Mouse (Mus musculus) heart, adult 9 months (tissue): ENCODE results near the gene Traf7.

Source experiments
- DNase-seq, 2 experiments: peaks; one replicate each; pipeline ENCODE4 v3.0.0; 2022; ENCODE audit warnings: low spot score in 2 of 2

Gene Traf7

DNA sequence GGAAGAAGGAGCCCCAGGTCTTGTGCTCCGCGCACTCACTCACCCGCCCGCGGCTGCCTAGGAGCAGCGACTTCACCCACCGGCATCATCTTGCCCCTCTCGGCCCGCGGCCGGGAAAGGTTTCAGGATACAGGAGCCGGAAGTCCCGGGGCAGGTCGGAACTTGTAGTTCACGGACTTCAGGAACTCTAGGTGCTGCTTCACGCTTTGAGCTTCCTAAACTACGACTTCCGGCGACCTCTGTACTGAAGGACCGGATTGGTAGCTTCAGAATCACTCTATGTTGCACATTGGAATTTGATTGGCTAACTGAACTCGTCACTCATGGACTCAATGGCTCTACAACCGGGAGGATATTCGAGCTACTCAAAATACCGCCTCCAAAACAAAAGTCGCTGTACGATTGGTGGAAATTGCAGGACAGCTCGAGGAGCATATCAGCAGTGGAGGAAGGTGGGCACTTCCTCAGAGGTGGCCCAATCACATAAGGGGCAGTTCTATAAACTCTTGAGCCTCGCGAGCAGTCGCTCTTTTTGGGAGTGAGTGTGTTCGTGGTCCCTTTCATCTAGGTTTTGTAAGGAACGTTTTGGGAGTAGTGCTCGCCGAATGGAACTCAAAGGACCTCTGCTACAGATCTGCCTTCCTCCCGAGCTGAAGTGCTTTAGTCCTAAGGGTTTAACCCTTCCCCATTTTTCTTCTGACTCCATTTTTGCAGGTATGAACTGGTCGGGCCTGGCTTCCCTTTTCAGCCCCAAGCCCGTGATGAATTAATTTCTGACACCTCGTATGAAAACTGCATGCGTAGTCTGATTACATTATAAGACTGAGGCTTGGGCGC, at the start of gene Traf7:
Gene Traf7 (minus strand): TSS at position 216 of the 837 bp plus-strand sequence.
- DNase-seq, result peak; percentile 99 to 100

DNA sequence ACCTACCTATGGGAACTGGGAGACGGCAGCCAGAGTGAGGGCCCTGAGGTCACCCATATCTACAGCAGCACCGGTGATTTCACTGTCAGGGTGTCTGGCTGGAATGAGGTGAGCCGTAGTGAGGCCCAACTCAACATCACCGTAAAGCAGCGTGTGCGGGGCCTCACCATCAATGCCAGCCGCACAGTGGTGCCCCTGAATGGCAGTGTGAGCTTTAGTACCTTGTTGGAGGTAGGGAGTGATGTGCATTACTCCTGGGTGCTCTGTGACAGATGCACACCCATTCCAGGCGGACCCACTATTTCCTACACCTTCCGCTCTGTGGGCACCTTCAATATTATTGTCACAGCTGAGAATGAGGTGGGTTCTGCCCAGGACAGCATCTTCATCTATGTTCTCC, 46.1 kb upstream of the Traf7 start:
- DNase-seq, result no peak

DNA sequence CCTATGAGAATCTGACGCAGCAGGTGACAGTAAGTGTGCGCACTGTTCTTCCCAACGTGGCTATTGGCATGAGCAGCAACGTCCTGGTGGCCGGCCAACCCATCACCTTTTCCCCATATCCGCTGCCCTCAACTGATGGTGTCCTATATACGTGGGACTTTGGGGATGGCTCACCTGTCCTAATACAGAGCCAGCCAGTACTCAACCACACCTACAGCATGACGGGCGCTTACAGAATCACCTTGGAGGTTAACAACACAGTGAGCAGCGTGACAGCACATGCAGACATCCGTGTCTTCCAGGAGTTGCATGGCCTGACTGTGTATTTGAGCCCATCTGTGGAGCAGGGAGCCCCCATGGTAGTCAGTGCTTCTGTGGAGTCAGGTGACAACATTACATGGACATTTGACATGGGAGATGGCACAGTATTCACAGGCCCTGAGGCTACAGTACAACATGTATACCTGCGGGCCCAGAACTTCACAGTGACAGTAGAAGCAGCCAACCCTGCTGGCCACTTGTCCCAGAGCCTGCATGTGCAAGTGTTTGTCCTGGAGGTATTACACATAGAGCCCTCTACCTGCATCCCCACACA, 45.0 kb upstream of the Traf7 start:
- no peak for DNase-seq

DNA sequence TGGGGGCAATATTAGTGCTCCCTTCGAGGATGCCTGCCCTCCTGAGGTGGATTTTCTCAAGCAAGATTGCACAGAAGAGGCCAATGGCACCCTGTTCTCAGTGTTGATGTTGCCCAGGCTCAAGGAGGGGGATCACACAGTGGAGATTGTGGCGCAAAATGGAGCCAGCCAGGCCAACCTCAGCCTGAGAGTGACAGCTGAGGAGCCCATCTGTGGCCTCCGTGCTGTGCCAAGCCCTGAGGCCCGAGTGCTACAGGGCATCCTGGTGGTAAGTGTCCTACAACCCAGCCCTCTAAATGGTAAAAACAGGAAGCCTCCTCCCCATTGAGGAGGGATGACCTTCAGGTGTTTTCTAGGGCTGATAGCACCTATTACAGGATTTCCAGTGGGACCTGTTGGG, 42.1 kb upstream of the Traf7 start:
- DNase-seq, result no peak

DNA sequence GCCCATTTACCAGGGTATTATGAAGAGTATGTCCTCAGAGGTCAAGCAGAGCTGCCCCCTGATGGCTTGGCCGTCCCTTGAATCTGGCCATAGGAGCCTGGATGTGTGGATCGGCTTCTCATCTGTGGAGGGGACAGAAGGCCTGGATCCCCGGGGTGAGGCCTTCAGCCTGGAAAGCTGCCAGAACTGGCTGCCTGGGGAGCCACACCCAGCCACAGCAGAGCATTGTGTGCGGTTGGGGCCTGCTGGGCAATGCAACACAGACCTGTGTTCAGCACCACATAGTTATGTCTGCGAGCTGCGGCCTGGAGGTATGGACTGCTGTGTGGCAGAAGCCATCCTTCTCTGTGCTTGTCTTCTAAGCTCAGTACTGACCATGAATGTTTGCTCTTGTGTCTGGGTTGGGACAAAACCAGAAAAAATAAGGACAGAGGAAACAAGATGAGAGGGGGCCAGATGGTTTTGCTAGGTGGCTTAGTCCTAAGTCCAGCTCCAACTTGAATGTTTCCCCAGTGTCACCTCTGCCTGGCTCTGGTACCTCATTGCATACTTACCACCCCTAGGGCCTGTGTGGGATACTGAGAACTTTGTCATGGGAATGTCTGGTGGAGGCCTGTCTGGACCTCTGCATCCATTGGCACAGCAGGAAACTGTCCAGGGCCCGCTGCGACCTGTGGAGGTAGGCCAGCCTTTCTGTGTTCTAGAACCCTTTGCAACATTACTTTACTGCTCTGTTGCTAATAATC, 39.5 kb upstream of the Traf7 start:
- peak; percentile 60 to 61 for DNase-seq

DNA sequence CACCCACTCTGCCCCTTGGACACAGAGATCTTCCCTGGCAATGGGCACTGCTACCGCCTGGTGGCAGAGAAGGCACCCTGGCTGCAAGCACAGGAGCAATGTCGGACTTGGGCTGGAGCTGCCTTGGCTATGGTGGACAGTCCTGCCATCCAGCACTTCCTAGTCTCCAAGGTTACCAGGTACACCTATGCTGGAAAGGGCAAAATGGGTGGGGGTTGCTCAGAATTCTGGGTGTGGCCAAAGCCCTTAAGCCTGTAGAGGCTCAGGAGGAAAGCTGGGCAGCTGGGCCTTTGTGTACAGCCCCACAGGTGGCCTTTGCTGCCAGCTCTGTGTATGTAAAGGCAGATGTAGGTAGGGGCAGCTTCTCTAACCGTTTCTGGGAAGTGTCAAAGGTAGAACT, 38.1 kb upstream of the Traf7 start:
- no peak for DNase-seq

DNA sequence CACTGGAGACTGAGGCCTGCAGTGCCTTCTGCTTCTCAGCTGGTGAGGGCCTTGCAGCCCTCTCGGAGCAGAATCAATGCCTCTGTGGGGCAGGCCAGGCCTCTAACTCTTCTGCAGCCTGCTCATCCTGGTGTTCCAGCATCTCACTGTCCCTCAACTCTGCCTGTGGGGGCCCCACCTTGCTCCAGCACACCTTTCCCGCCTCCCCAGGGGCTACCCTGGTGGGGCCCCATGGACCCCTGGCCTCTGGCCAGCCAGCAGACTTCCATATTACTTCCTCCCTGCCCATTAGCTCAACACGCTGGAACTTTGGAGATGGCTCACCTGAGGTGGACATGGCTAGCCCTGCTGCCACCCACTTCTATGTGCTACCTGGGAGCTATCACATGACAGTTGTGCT, 37.4 kb upstream of the Traf7 start:
- DNase-seq, result no peak

DNA sequence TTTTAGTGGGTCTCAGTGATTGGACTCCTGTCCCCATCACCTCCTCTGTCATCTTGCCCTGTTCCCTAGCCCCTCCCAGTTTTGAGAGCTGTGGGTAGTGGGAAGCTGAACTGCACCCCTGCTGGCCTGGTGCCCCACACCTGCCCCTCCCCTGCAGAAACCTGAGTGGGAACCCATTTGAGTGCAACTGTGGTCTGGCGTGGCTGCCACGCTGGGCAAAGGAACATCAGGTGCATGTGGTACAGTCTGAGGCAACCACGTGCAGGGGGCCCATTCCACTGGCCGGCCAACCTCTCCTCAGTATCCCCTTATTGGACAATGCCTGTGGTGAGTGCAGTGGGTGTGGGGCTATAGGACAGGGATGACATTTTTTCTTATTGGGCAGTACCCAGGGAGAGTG, 36.7 kb upstream of the Traf7 start:
- DNase-seq, result no peak

DNA sequence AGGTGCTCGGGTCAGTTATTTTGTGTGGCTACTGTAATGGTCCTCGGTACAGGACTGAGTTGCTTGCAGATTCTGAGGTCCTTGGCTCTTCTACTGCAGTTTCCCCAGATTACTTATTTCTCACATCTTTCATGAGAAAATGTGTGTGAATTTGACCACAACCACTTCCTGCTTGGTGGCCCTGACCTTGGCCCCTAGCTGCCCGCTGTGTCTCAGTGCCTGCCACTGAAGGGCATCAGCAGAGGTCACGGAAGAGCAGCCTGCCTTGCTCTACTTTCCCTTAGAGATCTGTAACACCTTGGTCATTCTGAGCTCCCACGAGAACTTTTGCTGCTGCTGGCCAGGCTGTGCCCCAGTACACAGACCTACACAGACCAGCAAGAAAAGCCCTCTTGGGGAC, 35.9 kb upstream of the Traf7 start:
- DNase-seq, result no peak

DNA sequence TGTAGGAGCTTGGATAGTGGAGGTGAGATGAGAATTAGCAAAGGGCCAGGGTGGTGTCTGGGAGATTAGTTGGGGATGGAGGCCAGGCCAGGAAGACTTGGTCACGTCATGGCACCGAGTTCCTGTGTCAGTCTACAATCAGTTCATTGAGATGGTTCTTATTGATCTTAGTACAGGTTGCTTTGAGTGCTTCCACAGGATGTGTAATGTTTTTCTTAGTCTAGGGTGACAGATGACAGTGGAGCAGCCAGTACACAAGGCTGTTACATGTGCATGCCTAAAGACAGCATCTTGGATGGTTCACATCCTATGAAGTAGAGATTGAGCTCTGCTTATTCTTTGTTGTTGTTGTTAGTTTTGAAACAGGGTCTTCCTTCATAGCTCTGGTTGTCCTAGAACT, 33.9 kb upstream of the Traf7 start:
- DNase-seq, result no peak

DNA sequence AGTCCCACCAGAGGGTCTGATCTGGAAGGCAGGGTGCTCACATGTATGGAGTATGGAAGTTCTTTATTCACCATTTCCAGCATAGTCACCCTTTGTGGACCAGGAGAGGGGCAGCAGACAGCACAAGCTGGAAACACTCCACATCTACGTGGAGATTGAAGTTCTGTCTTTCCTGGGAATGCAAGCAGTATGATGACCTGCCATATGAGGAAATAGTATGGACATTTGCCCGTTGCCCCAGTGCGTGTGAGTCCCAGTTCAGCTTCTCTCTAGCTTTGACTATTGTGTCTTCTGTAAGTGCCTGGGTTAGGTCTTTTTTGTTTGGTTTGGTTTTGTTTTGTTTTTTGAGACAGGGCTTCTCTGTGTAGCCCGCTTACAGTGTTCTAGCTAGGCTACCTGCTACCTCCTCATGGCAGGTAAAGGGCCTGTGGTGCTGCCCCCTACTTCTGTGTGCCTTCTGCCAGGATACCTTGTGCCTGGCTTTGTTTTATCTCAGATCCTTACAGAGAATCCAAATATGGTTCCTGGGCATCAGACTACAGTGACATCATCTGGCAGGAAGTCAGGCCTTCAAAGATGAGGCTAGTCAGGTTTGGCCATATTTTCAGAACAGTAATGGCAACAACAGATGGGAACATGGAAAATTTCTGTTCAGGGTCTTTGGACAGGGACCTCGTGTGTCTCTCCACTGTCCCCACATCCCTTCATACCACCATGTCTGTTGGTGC, 32.7 kb upstream of the Traf7 start:
- no peak for DNase-seq

DNA sequence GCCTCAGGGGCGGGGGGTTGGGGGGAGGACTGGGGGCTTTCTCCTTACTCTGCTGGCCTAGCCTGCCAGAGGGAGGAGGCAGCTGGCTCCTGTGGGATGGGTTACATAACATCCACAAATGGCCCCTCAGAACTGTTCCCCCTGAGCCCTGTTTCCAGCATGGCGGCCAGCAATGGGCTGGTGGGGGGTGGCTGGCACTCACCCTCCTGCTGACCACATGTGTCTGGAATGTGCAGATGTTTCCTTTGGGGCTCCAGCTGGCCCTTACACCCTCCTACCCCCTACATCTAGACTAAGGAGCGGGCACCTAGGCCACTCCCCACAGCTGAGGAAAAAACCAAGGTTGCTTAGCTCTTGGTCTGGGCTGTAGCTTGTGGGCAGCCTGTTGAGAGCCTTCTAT, 31.4 kb upstream of the Traf7 start:
- peak; percentile 61 to 69 for DNase-seq

DNA sequence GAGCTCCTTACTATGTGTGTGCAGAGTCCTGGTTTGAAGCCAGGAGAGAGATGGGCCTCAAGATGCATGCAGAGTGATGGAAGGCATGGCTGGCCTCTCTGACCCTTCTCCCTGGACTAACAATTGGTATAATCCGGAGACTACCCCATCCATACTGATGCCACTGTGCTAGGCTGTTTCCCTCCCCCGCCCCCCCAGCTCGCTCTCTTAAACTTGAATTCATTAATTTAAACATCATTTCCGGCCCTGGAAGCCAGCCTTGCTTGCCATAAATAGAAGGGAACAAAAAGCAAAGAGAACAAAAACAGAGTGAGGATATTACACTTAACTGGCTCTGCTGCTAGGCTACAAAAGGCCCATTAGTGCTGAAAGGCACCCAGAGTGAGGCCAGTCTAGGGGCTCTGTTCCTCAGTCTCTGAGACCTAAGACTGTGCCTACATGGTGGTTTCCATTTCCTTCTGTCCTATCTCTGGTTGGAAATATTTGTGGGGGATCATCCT, 30.9 kb upstream of the Traf7 start:
- DNase-seq, result peak; percentile 40 to 48

DNA sequence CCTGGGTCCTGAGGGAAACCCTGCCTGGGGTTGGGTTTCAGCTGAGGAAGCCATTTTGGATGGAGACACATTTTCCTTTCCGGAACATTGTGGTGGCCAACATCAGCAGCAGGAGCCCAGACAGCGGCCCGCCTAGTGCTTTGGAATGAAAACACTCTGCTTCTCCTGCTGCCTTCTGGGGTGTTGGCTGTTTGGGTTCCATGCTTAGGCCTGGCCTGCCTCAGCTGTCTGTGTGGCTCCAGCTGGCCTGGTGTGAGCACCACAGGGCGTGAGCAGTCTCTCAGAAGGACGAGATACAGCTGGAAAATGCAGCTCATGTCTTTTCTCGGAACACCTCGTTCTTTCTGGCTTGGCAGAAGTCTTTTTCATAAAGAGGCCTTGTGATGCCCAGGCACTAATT, 29.4 kb upstream of the Traf7 start:
- DNase-seq, result peak; percentile 86 to 88

DNA sequence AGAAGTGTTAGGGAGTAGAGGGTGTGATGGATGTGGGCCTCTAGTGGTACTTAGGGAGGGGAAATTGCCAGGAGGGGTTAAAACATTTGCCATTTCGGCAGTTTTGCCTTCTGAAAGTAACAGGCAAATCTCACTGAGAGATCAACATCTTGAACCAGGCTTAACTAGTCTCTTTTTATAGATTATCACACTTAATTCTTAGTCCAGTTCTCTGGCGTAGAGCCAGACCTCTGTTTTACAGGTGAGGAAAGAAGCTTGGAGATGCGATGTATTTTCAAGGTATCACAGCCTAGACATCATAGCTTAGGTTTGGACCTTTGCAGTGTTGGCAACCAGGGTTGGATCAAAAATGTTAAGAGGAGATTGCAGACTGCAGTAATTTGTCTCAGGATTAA, 23.3 kb upstream of the Traf7 start:
- DNase-seq, result no peak

DNA sequence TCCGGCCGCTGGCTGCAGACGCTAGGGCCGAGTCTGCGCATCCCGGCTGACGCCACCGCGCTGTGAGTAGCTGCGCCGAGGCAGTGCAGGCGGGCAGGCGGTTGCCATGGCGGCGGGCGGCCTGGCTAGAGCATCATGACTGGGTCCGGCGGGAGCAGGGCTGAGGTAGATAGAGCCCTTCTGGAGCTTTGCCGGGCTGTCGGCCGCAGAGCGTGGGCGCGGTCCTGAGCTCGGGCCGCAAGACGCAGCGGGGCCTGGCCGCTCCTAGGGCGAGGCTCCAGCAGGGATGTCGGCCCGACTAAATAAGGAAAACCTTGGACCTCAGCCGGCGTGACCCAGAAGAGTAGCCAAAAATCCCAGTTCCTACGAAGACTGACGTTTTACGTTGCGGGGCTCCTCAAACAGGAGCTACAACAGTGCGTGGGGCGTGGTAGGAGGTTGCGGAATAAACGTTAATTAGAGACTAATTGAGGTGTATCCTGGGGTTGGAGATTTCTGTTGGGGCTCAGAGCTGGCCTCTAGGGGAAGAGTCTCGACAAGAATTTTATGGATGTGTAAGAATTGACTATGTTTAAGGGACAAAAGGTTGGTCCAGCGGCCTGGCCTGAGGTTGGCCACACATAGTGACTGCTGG, 22.8 kb upstream of the Traf7 start:
- peak; percentile 81 to 87 for DNase-seq

DNA sequence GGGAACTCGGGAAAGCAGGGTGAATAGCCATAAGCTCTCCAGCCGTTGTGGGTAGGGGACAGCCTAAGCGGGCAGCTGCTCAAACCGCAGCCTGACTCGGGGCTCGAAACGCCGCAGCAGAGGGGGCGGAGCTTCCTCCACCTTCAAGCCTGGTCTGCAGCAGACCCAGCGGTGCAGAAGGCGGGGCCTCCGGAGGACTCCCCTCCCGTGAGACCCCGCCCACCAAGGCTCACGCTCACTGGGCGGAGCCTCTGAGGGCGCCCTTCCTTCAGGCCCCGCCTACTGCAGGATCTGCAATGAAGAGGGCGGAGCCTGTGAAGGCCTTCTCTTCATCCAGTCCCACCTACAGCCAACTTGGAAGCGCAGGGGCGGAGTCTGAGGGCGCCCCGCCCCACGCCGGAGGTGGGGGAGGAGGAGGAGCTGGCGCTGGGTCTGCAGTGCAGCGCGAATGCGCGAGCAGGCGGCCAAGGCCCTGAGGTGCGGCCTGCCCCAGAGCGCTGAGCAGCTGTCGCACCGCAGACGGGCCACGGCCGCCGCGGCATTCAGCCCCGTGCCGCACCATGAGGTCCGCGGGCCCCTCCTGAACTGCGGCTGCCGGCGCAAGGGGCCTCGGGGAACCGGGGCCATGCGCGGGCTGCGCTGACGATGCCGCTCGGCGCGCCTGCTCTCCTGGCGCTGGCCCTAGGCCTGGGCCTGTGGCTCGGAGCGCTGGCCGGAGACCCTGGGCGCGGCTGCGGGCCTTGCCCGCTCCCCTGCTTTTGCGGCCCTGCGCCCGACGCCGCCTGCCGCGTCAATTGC, 22.1 kb upstream of the Traf7 start, which contains the start of gene Pkd1:
Gene Pkd1 (plus strand): TSS at position 217 of the 798 bp plus-strand sequence.
- DNase-seq, result peak; percentile 99 to 100

DNA sequence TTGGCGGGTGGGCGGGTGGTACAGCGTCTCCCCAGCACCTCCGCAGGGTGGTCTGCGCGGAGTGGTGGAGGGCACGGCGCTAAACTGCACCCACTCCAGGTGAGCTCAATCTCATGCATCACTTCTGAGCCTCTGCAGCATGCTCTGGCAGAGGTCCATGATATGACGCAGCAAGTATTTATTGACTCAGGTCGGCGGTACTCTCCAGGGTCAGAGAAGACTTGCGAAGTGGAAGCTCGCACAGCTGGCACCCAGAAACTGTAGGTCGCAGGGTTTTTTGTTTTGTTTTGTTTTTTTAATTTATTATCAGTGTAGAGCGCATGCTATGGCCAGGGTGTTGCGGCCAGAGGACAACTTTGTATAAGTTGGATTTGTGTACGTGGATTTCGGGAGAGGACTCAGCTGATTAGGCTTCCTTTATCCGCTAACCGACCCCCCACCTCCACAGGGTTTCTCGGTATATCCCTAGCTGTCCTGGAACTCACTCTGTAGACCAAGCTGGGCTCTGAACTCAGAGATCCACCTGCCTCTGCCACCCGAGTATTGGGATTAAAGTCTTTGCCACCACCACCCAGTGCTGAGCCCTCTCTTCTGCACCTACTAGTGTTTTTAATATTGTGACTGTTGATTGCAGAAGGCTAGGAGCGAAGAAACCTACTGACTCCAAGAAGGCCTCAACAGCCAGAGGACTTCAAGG, 21.3 kb upstream of the Traf7 start:
- DNase-seq, result peak; percentile 69 to 78

DNA sequence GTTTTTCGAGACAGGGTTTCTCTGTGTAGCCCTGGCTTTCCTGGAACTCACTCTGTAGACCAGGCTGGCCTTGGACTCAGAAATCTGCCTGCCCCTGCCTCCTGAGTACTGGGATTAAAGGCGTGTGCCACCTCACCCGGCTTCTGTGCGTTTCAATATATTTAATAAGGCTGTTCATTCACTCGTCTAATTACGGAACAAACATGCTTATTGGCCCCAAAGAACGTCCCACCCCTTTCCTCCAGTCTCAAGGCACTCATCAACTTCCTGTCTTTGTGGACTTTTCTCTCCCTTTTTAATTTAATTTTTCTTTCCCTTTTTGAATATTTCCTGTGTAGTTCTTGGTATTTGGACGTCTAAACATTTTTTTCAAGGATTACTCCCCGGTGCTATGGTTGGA, 20.7 kb upstream of the Traf7 start:
- peak; percentile 43 to 50 for DNase-seq

DNA sequence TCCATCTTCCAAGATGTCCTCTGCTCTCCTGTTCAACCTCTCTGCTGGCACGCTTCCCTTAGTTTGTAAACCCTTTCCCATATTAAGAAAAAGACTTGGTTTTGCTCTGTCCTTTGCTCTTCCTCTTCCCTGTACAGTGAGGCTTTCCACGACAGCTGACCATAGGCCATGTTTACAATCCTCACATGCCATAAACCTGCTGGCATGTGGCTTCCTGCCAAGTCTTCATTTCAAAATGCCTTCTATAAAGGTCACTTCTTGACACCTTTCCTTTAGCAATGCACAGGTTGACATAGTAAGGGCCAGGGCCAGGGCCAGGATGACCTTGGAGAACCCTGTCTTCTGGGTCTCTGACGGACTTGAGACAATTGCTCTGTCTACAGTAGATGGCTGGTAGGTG, 18.5 kb upstream of the Traf7 start:
- DNase-seq, result no peak
